Mouse (Mus musculus) left cerebral cortex, postnatal 36 days (tissue): Measurements from ENCODE around the gene Tmcc2. TPM values are rescaled to one million over a fixed set of nuclear protein-coding genes. Genes with fewer than 3 reads are reported as not detected.
"Not testable (repeated sequence)": the region's sequence is repeated elsewhere in the genome, so short reads cannot be mapped to it uniquely, and the experiment has no call there.

Experiments
- DNase-seq, 2 experiments: peaks; one replicate each; pipeline ENCODE4 v3.0.0; 2021 to 2022; ENCODE audit warnings: low spot score in 2 of 2, mixed read lengths in 1 of 2
- intact Hi-C: fragments of 180-260 bp; cut with DNase I; formaldehyde crosslinking; loops from one replicate; pipeline ENCODE4 v1.15.1; 2025
- total RNA-seq, 2 experiments: library from RNA; stranded (reverse); gene quantifications; 2 replicates each; pipeline ENCODE4 v1.2.3; 2021

Tmcc2 gene
- total RNA-seq, 2 experiments from 2014 or later: 171 to 173 TPM

DNA sequence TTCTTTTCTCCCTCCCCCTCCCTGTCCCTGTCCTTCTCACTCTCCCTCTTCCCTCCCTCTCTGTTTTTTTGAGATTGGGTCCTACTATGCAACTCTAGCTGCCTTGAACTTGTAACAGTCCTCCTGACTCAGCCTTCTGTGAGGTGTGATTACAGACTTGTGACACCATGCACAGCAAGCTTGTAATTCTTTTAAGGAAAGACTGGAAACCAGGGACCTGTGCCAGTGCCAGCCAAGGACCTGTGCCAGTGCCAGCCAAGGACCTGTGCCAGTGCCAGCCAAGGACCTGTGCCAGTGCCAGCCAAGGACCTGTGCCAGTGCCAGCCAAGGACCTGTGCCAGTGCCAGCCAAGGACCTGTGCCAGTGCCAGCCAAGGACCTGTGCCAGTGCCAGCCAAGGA lies 42.0 kb downstream of the Tmcc2 start:
- DNase-seq, intact Hi-C loops: not testable (repeated sequence)

DNA sequence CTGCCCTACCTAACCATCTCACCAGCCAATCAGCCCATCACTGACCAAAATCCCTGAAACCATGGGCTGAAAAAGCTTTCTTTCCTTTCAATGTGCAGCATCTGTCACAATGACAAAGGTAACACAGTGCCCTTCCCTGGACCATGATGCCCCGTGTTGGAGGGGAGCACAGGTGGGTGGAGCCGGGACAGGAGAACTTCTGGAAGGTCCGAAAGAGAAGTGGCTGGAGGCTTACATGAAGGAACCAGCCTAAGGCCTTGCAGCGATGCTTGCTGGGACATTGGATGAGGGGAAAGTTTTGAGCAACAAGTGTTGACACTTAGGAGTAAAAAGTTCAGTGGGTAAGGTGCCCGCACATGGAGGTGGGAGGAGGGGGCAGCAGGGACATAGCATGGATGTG lies 42.7 kb downstream of the Tmcc2 start:
- intact Hi-C loops: no loop called here
- DNase-seq: no peak

DNA sequence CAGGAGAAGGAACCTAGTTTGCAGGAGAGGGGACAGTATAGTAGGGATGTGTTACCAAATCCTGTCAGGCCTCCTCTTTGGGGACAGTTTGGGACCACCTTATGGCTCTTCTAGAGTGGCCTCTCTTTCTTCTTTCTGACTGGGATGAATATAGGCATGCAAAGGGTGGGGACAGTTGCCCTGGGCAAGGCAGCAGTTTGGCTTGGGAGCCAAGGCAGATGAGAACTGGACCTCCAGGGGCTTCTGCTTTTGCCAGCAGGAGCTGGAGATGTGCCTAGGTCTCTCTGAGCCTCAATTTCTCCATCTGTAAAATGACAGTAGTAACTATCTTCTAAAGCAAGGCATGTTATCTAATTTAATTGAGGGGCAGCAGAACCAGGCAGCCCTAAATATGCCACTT lies 44.1 kb downstream of the Tmcc2 start:
- no peak for DNase-seq
- intact Hi-C loops: no loop called here

DNA sequence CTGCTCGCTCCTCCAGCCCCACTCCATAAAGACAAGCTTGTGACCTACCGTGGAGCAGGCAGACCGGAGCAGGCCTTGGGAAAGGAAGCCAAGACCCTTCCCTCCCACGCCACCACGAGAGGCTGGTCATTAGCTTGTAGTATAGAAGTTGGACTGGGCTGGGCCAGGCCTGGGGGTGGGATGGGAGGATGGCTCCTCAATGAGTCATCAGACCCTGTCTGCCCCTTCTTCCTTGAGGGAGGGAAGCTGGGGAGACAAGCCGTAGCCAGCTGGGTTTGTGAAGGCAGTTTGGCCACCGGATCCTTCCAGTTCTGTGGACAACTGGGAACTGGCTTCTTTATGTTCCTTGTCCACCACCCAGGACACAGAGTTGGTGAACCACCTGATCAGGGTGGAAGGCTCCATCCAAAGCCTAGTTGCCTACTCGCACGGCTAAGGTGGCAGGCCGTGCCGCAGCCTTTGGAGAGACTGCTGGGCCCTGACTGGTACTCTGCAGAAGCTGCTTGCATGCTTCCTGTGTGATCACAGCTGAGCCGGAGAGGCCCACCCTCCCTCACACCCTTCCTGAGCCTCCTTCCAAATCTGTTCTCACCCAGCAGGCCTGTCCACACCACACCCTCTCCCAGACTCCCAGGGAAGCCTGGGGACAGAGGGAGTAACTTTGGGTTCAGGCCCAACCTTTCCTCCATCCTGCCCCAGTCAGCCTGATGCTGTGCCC lies 44.8 kb downstream of the Tmcc2 start:
- intact Hi-C loops: no loop called here
- no peak for DNase-seq

DNA sequence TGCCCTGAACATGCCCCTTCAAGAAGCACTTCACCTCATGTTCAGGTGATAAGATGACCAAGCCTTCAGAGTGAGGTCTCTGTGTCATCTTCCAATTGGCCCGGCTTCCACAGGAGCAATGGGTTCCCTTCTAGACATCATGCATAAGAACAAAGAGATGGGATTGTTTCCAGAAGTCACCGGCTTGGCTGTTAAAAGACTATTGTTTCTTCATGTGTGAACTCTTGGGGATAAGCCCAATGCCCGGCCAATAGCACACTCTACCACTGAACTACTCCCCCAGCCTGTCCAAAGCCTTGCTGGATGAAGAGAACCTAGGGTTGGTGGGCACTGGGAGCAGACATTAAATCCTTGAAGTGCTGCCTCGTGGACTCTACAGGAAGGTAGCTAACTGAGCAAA lies 45.6 kb downstream of the Tmcc2 start:
- no peak for DNase-seq
- intact Hi-C loops: no loop called here

DNA sequence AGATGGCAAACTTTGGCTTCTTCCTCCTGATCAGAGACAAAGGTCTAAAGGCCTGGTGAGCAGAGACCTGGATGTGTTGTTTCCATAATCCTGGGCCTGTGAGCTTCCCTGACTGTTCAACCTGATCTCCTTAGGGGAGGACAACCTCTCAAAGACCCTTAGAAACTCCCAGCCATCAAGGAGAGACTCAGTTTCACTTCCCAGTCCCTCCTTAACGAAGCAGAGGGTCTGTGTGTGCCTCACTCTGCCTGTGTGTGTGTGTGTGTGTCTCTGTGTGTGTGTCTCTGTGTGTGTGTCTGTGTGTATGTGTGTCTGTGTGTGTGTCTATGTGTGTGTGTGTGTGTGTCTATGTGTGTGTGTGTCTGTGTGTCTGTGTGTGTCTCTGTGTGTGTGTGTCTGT lies 47.4 kb downstream of the Tmcc2 start:
- DNase-seq: no peak
- intact Hi-C loops: no loop called here

DNA sequence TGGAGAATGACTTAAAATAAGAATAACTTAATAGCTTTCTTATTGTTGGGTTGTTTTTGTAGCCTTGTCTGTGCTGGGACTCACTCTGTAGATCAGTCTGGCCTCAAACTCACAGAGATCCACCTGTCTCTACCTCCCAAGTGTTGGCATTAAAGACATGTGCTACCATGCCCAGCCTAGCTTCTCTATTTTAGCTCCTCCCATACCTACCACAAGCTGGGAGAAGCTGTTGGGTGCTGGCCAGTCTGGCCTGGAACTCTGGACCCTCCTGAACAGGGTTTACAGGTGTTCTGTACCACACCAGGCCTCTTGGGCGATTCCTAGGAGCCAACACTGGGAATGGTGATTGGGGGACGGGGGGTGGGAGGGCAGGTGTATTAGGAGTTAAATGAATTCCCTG lies 47.9 kb downstream of the Tmcc2 start:
- intact Hi-C loops: no loop called here
- no peak for DNase-seq

DNA sequence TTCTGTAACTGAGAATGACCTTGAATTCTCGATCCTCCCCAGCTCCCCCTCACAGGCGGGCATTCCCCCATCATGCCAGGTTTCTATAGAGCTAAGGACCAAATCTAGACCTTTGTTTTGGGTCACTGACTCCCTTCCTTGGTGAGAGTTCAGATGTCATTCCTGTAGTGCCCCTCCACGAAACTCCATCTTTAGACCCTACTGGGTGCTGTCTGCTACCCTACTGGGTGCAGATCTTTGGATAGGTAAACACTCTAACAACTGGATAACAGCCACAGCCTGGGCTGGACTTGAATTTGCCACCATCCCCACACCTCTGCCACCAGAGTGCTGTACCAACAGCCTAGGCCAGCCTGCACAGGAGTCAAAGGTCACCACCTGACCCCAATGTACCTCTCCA lies 48.6 kb downstream of the Tmcc2 start:
- intact Hi-C loops: no loop called here
- DNase-seq: no peak

DNA sequence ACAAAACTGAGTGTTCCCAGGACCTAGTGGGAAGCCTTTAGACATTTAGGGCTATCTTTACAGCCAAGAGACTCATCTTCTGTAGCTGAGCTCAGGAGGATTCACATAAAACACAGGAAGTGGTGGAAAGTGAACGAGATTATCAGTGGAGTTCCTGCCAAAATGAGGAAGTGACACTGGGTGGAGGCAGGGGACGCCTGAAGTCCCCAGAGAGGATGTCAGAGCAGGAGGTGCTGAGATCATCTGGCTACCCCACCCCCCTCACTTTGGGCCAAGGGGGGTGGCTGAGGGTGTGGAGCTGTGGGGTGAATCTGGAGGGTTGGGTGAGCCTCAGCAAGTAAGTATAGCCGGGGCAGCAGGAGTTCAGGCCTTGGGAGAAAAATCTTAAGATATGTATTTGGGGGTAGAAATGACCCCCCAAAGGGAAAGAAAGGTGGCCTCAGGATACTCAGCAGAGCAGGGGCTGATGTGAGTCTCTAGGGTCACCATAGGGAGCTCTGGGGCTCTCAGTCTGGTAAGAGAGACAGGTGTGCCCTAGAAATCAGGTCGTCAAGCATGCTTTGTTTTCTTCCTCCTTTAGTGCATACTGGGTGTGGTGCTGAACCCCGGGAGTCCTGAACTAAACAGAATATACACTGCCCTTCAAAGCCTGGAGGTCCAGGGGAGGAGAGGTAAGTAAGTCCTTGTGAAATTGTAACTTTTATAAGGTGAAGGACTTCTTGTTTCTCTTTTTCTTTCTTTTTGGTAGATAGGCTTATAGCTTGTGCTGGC lies 49.2 kb downstream of the Tmcc2 start:
- intact Hi-C loops: no loop called here
- DNase-seq: no peak

DNA sequence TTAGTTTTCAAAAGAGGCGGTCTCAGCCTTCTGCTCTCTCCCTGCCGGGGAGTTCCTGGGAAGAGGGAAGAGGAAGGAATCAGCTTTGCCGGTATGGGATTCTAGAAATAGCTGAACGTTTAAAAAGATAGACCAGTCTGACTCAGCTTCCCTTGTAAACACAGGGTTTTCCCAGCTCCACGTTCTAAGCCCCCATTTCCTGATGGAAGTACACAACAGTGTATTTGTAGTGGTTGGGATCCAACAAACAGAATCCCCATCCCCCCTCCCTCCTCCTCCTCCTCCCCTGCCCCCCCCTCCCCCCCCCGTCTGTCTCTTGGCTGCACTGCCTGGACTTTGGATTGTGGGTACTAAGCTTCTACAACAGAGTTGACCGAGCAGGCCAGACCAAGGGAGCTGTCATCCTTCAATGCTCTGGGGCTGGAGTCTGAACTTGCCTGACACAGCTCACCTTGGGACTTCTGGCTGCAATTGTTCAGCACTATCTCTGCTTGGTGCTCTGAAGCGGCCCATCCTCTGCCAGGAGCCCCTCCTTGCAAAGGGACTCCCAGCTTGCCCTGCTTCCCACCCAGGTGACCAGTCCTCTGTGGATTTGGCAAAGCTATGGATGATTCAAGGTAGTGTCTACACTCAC lies 52.9 kb downstream of the Tmcc2 start:
- intact Hi-C loops: no loop called here
- DNase-seq: no peak

DNA sequence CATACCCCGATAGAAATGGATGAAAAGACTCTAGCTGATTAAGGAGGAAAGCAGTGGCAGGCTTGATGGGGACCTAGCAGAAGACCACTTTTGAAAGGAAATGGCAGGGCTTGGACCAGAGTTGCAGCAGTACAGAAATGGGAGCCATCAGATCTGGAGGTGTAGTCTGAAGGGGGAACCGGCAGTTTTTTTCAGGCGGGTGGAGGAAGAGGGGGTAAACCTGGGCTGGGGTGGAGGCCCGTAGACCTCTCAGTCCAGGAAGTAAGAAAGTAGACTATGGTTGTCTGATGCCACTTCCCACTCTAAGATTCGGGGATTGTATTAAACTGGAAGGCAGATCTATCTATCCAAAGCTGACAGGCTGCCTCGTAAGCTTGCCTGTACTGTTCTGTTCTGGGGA lies 54.2 kb downstream of the Tmcc2 start:
- intact Hi-C loops: no loop called here
- DNase-seq: no peak

DNA sequence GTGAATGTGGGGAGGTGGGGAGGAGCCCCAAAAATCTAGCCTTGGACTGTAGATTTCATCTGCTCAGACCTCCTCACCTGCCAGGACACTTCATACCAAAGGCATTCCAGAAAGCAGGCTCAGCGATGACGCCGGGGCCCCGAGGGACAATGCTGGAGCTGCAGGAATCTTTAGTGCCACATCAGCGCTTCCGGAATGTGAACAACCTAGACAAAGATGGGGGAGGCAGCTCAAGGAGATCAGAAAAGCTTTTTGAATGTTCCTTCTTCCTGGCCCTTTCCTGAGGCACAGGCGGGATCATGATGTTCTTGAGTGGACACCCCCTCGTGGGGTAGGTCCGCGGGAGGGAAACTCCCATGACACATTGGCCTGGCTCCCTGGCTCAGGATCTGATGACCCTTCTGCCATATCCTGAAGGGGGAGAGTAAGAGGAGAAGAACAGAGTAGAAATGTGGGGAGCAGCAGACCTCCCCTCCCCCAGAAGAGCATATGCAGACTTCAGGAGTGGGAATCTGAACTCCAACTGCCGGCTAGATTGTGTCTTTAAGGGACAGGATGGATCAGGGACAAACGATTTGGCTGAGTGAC lies 55.6 kb downstream of the Tmcc2 start:
- intact Hi-C loops: no loop called here

DNA sequence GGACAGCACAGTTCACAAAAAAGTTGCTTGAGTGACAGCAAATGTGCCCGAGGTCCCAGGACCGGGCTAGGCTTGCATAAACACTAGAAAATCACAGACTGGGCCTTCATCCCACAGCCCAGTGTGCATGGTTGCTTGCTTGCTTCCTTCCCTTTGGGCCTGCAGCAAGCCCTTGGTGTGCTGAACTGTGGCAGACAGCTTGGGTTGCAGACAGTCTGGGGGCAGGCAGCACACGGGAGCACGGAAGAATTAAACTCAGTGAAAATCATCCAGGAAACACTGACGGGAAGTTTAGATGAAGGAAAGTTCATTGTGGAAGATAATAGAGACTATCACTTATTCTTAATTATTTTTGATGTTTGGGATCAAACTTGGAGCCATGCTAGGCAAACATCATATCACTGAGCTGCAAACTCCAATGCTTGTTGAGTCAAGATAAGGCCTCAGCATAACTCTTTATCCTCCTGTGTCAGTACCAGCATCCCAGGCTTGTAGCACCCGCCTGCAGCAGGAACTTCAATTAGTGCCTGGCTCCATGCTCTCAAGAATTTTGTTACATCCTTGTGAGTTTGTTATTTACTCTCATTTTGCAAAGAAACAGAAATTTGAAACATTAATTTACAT lies 56.8 kb downstream of the Tmcc2 start:
- DNase-seq: no peak
- intact Hi-C loops: no loop called here

More for the DNA sequence above, 55.6 kb downstream of the Tmcc2 start:
- no peak for DNase-seq

DNA sequence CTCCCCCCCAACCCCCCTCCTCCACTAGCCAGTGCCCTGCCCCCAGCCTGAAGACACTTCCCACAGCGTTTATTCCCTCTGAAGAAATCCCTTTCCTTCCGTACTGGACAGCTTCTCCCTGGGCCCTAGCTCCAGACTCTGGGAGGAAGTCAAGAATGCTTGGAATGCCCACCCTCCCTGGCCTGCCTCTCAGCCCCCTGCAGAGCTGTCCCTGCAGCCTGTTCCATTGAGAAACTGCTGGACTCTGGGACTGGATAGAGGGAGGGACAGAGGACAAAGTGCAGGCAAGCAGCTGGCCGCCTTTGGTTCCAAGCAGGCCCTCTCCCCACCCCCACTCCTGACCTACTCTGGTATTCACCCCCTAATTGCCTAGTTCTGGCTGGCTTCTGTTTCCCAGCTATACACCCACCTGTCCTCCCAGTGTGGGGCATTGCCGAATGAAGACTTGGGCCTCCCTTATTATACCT lies 57.4 kb downstream of the Tmcc2 start:
- DNase-seq: no peak
- intact Hi-C loops: no loop called here

DNA sequence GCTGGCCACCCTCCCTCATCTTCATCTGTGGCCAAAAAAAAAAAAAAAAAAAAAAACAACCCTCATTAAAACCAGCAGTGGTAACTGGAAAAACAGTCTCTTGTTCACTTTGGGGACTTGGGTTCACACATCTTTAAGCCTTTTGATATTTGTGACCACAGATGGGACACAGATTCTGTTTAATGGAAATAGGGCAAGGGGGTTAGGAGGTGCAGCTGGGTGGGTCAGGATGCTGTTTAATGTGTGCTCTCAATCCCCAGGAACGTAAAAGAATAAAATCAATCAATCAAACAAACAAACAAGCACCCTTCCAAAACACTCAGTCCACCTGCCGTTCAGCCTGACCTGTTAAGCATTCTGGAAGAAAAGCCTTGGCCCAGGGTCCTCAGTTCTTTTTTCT lies 57.9 kb downstream of the Tmcc2 start:
- no peak for DNase-seq
- intact Hi-C loops: no loop called here

DNA sequence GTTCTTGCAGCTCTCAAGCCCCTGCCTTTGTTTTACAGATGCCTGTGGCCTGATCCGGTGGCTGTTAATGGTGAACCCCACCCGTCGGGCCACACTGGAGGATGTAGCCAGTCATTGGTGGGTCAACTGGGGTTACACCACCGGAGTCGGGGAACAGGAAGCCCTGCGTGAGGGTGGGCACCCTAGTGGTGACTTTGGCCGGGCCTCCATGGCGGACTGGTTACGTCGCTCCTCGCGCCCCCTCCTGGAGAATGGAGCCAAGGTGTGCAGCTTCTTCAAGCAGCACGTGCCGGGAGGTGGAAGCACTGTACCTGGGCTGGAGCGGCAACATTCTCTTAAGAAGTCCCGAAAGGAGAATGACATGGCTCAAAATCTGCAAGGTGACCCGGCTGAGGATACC lies 59.8 kb downstream of the Tmcc2 start:
- intact Hi-C loops: no loop called here
- no peak for DNase-seq

DNA sequence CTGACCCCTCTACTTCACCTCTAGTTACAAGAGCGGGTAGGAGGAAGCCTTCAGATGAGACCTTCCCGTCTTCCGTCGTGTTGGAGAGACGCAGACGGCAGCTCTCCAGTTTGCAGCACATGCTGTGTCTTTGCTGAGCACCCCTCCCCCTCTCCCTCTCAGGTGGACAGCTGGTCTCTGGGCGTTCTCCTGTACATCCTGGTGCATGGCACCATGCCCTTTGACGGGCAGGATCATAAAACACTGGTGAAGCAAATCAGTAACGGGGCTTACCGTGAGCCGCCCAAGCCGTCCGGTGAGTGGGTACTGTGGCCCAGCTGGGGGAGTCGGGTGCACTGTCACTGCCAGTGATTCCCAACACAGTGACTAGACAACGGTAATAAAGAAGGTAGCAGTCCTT lies 60.7 kb downstream of the Tmcc2 start:
- DNase-seq: no peak
- intact Hi-C loops: no loop called here

DNA sequence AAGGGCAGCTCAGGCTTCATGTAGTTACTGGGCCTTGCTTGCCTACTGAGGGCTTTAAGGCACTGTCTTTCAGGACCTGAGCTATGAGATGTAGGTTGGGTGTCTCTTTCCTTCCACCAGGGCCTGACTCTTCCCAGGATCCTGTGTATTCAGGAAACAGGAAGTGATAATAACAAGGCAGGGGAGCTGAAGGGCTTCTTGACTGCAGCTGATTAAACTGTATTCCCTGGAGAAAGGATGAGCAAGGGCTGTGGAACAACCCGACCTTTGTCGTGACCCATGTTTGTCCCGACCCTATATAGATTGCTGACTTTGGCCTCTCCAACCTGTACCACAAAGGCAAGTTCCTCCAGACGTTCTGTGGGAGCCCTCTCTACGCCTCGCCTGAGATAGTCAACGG lies 61.4 kb downstream of the Tmcc2 start:
- intact Hi-C loops: no loop called here
- DNase-seq: no peak

DNA sequence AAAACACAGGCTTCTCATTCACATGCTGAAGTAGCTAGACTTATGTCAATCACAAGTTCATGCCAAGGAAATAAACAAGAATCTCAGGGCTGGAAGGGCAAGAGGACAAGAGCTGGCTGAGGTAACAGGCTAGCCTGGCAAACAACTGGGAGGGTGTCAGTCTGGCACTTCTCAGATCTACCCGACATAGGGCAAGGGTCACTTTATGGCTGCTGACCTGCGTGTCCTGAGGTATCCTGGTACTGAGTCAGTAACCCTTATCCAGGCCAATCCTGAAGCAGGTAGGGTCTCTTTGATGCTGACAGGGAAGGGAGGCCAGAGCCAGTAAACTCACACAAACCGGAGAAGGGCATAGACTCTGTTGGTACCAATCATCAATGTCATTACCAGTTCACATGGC lies 62.5 kb downstream of the Tmcc2 start:
- no peak for DNase-seq
- intact Hi-C loops: no loop called here

DNA sequence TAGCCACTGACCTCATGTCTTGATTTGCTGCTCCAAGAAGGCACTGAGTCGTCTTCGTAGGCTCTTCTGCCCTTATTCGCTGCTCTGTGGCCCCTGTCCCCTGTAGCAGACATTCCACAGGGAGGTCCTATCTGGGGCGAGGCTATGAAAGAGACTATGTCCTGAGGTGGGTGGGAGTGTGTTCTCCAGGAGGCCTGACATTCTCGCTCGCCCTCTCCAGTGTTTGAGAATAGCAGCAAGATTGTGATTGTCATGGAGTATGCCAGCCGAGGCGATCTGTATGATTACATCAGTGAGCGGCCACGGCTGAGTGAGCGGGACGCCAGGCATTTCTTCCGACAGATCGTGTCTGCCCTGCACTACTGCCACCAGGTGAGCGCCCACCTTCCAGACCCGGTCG lies 63.6 kb downstream of the Tmcc2 start:
- DNase-seq: no peak
- intact Hi-C loops: no loop called here
